Mouse (Mus musculus) c-Kit-positive CD71-positive TER-119-negative erythroid progenitor cells, embryonic 14.5 days (primary cell): ENCODE results near the gene Cdca3.
"Not testable (repeated sequence)": the region's sequence is repeated elsewhere in the genome, so short reads cannot be mapped to it uniquely, and the experiment has no call there.

Experiments
- DNase-seq: peaks from one replicate; pipeline ENCODE4 v3.0.0-alpha.2; 2013; ENCODE audit warnings: low read depth

Cdca3 gene

GRCm38 (mm10) chr6:124809052-124809774 lies 20.1 kb upstream of the Cdca3 start:
- DNase-seq: no peak

- no peak for DNase-seq
These were observed 19.4 kb upstream of the Cdca3 start for GRCm38 (mm10) chr6:124809775-124810538.

GRCm38 (mm10) chr6:124810566-124811402 lies 18.6 kb upstream of the Cdca3 start:
- DNase-seq: not testable (repeated sequence)

GRCm38 (mm10) chr6:124811403-124811665 lies 18.0 kb upstream of the Cdca3 start:
- DNase-seq: no peak

GRCm38 (mm10) chr6:124811701-124812560 lies 17.4 kb upstream of the Cdca3 start:
- no peak for DNase-seq

GRCm38 (mm10) chr6:124812848-124813247 lies 16.5 kb upstream of the Cdca3 start:
- DNase-seq: no peak

- DNase-seq: no peak
These were observed 15.9 kb upstream of the Cdca3 start for GRCm38 (mm10) chr6:124813496-124813895.

- peak; percentile 79 for DNase-seq
These were observed 15.4 kb upstream of the Cdca3 start, which contains the start of gene Tpi1 for GRCm38 (mm10) chr6:124813933-124814332. Gene Tpi1, minus strand, starts transcription at chr6:124814296.

GRCm38 (mm10) chr6:124814448-124814847 lies 14.9 kb upstream of the Cdca3 start:
- DNase-seq: no peak

- DNase-seq: no peak
These were observed 14.2 kb upstream of the Cdca3 start for GRCm38 (mm10) chr6:124814858-124815774.

- no peak for DNase-seq
These were observed 12.7 kb upstream of the Cdca3 start for GRCm38 (mm10) chr6:124816611-124817010.

GRCm38 (mm10) chr6:124817125-124817524 lies 12.2 kb upstream of the Cdca3 start:
- DNase-seq: no peak

- no peak for DNase-seq
These were observed 11.8 kb upstream of the Cdca3 start for GRCm38 (mm10) chr6:124817563-124817962.

- no peak for DNase-seq
These were observed 11.4 kb upstream of the Cdca3 start for GRCm38 (mm10) chr6:124817971-124818370.

- no peak for DNase-seq
These were observed 8.5 kb upstream of the Cdca3 start for GRCm38 (mm10) chr6:124820891-124821290.

GRCm38 (mm10) chr6:124822049-124822448 lies 7.3 kb upstream of the Cdca3 start:
- DNase-seq: no peak

GRCm38 (mm10) chr6:124828101-124828592 lies 1.2 kb upstream of the Cdca3 start:
- DNase-seq: no peak

- DNase-seq: peak; percentile 93
These were observed 703 bp downstream of the Cdca3 start for GRCm38 (mm10) chr6:124829799-124830700.

- not testable (repeated sequence) for DNase-seq
These were observed 1.9 kb downstream of the Cdca3 start for GRCm38 (mm10) chr6:124831199-124831598.
